Mouse (Mus musculus) erythroblast, adult 5-6 weeks (primary cell): ENCODE data around the gene Nfkbil1. TPM values are rescaled to one million over a fixed set of nuclear protein-coding genes. Genes with fewer than 3 reads are reported as not detected.
A peak's percentile ranks its signal among the peaks of the same experiment; 100 is the strongest.
"Not testable (repeated sequence)": the region's sequence is repeated elsewhere in the genome, so short reads cannot be mapped to it uniquely, and the experiment has no call there.

Experiments
- ATAC-seq: replicated peaks from 2 replicates; pipeline ENCODE4 v1.8.0; 2016; ENCODE audit warnings: moderate number of reproducible peaks, mild to moderate bottlenecking, moderate TSS enrichment, inconsistent platforms; ENCODE audit not compliant: poor library complexity, low FRiP score, severe bottlenecking
- total RNA-seq, 2 experiments: library from RNA; stranded (forward) in 1 of 2; stranded (reverse) in 1 of 2; fragments of 150-400 nt in 1 of 2; fragments of 200-764, 138-1000 nt in 1 of 2; gene quantifications; 2 replicates each; pipeline versions ENCODE4 v1.2.3 to v1.2.4; 2015 to 2017; ENCODE audit warnings: low replicate concordance in 2 of 2

The Nfkbil1 gene
- total RNA-seq, 2 experiments from 2014 or later, result 0.58 to 2.2 TPM

- ATAC-seq, result no peak
Measured at GRCm38 (mm10) chr17:35240384-35241304, 5.1 kb upstream of the Nfkbil1 start.

DNA sequence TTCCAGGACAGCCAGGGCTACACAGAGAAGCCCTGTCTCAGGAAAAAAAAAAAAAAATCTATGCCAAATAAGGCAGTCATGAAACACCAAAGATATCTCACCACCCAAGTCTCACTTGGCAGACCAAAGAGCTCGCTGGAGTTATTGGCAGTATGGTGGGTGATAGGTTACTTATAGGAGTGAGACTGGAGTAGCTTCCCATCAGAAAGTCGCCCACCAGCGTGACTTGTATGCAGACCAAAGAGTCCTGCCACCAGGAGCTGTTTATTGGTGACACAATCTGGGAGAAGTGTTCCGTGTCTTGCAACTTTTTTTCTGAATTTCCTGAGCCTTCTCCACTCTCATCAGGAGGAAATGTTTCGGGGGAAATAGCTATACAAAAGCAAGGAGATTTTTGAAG, 4.1 kb upstream of the Nfkbil1 start:
- ATAC-seq, result no peak

DNA sequence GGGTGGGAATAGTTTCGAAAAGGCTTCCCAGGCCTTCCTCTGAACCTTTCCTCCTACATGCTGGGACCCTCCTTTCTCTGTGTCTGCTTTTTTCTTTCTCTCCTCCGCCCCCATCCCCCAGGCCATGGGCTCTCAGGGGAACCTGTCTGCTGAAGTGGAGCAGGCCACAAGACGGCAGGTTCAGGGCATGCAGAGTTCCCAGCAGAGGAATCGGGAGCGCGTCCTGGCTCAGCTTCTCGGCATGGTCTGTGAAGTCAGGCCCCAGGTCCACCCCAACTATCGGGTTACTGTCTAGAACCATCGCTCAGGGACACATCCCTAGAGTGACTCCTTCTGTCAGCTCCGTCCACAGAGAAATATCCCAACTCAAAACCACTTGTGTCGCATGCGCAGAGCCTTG, 1.9 kb upstream of the Nfkbil1 start:
- ATAC-seq, result no peak

GRCm38 (mm10) chr17:35236996-35237395, 1.4 kb upstream of the Nfkbil1 start:
- ATAC-seq, result no peak

GRCm38 (mm10) chr17:35236390-35236746, 776 bp upstream of the Nfkbil1 start:
- peak; percentile 82 for ATAC-seq

- no peak for ATAC-seq
Measured at GRCm38 (mm10) chr17:35234903-35235302, 689 bp downstream of the Nfkbil1 start.

GRCm38 (mm10) chr17:35234090-35234489, 1.5 kb downstream of the Nfkbil1 start:
- ATAC-seq, result not testable (repeated sequence)

DNA sequence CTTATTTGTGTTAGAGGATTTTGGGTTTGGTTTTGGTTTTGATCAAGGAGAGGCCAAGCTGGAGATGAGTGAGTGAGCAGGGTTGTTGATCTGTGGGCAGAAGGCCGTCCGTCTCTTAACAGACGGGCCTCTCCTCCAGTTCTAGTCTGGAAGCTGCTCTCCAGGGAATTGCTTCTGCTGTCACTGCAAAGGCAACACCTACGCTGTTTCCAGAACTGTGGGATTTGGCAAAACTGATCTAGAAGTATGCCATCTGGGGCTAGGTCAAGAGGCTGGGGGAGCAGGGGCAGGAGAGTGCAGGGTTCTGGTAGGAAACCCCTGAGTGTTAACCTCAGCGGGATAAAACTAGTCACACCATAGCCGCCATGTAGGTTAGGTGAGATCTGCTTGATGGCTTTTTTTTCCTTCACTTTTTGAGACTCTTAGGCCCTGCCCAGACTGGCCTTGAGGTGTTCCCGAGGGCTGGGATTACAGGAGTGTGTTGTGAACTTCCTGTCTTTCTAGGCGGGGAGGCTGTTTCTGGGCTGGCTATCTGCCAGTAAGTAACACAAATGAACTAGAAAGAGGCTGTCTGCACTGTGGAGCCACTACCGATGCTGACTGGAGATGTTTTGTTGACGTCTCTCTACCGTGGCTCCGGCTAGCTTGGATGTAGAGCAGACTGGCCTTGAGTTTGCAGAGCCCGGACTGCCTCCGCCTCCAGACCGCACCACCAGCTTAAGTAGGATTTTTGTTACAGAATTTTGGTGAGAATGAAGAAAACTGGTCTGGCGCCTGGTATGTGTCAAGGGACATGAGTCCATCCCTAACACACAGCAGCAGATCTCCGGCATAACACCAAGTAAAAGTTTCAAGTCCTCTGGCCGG, 2.2 kb downstream of the Nfkbil1 start, which contains the start of gene Atp6v1g2:
Gene Atp6v1g2, plus strand, starts transcription at position 547 of the 867 bp plus-strand sequence.
- ATAC-seq, result no peak

DNA sequence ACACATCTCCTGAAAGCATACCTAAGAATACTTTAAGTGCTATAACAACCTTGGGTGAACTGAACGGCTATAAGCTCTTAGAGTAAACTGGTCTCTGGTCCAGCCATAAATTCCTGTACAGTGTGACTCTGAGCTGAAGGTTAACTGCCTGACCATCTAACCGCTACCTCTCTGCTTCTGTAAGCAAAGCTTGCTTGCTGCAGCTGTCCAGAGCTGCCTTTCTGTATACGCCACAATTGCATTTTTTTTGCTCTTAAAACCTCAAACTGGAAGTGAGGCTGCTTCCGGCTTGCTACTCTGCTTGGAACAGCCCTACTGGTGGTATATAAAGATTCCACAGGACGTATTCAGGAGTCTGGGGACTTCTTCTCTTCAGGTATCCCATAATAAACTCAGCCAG, 2.9 kb downstream of the Nfkbil1 start:
- ATAC-seq, result no peak

- ATAC-seq, result peak; percentile 64
Measured at GRCm38 (mm10) chr17:35232043-35232442, 3.5 kb downstream of the Nfkbil1 start.

DNA sequence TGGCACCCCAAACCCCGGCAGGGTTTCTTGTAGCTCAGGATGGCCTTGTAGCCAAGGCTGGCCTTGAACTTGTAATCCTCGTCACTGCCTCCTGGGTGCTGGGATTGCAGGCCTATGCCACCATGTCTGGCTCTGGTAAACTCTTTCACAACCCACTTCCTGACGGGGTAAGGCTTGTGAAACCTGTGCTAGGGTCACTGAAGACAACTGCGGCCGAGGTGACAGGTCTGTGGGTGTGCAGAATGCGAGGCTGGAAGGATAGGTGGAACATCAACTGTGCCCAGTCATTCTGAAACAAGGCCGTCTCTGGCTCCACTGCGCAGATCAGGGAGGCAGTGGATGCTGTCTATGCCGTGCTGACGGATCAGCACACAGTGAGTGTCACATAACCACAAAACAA, 4.6 kb downstream of the Nfkbil1 start:
- no peak for ATAC-seq

DNA sequence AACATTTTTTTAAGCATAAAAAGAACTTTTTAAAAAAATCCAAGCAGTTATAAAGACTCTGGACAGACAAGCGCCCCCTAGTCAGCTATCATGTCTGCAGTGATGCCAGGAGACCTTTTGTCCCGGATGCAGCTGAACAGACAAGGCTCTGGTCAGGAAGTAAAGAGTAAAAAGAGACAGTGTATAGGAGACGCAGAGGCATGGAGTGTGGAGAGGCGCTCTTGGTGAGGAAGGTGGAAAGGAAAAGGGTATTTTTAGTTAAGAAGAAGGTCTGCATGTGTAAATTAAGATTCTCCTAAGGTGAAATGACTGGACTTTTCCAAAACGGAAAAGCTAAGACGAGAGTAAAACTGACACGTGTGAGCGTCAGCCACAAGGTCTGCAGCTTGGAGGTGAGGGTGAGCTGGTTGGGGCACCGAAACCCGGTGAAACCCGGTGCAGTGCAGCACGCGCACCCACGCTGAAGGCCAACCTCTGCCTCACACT, 9.0 kb downstream of the Nfkbil1 start:
- no peak for ATAC-seq

DNA sequence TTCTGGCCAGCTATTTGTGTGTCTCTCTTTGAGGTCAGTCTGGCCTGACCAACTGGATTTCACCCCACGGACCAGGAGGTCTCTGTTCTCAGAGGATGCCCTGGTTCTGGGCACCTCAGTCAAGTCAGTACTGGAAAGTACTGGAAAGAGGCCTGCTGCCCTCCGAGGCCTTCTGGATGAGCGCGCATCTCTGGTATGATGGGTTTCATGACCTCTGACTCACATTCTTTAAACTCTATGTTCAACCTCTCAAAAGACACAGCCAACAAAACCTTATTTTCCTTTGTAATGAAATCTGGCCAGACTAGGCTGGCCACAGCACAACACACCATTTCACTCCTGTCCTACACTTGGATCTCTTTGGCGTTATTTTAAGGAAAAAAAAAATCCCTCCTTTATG, 10.1 kb downstream of the Nfkbil1 start:
- no peak for ATAC-seq

GRCm38 (mm10) chr17:35224641-35225040, 11.0 kb downstream of the Nfkbil1 start:
- ATAC-seq, result no peak

DNA sequence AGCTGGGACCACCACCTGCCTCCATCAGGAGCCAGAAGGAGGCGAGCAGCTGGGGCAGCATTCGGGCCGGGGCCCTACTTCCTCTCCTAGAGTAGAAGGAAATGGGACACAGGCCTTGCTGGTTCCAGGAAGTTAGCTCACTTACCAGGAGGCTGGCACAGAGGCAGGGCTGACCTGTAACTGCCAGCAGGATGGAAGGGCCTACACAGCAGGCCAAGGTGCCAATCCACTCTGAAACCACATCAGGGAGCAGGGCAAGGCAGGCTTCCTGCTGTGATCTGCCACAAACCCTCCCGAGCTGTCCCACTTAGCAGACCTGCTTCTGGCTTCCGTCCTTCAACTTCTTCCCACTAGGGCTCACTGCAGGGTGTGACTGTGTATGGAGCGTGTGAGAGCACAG, 13.3 kb downstream of the Nfkbil1 start:
- no peak for ATAC-seq

DNA sequence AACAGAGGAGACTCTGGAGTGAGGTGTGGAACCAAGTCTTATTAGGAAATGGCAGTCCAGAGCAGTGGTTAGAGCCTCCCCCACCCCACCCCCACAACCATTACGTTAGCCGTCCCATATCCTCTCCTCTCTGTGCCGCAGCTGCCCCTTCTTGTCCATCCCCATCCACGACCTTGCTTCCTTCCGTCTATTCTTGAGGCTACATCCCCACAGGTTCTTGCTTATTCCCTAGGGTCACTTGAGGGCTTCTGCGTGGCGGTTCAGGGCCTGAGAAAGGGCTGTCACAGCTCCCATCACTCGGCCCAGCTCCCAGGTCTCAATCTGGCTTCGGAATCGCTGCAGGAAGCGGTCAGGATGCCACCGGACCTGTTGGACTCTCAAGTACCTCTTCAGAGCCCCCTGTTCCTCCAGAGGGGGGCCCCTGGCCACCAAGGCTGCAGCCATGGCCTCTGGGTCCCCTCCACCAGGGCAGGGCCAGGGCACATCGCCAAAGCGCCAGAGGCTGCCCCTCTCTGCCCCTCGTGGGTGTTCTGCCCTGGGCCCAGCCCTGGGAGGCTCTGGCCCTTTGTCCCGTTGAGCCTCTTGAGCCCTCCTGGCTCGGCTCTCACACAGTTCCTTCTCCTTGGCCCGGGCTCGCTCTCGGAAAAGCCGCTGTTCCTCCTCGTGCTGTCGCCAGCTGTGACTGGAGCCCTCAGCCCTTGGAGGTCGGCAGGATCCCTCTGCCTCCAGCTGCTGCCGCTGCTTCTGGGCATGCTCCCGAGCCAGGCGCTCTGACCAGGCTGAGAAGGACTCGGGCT, 15.2 kb downstream of the Nfkbil1 start, which contains the start of gene Gm16181:
Gene Gm16181, plus strand, starts transcription at position 679 of the 797 bp plus-strand sequence.
- ATAC-seq, result no peak

- ATAC-seq, result no peak
Measured at GRCm38 (mm10) chr17:35219601-35220041, 16.0 kb downstream of the Nfkbil1 start.

DNA sequence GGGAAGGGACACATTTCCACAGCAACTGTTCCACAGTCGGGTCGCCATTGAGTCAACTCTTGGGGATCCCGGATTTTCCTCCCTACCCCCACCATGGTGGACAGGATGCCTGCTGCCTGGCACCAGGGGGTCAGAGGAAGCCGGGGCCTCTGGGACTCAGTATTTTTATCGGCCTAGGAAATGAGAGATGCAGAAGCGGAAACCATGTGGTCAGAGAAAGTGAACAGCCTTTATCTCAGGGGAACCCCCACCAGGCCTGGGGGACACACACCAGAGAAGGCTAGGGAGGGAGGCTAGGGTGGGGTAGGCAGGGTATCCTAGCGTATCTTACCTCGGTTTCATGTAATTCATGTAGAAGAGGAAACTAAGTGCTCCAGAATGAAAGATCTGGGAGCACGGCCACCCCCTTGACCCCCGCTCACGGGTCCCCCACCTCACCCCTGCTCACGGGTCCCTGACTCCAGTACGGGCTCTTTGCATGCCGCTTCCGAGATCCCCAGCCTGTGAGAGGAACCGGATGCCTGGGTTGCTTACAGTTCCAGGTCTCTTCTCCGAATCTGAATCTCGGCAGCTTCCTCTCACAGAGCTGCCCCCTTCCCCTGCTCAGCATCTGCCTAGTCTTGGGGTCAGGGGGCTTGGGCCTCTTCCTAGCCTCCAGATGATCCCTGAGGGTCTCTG, 16.9 kb downstream of the Nfkbil1 start:
- no peak for ATAC-seq

GRCm38 (mm10) chr17:35213071-35213470, 22.5 kb downstream of the Nfkbil1 start:
- no peak for ATAC-seq
